Mouse (Mus musculus) midbrain, embryonic 10.5 days (tissue): Measurements from ENCODE around the gene Gm14406. TPM values are rescaled to one million over a fixed set of nuclear protein-coding genes. Genes with fewer than 3 reads are reported as not detected.
"Not testable (repeated sequence)": the region's sequence is repeated elsewhere in the genome, so short reads cannot be mapped to it uniquely, and the experiment has no call there.

Experiments used
- DNase-seq: peaks from one replicate; pipeline ENCODE4 v3.0.0-alpha.2; 2017; ENCODE audit warnings: low spot score
- H3K27ac ChIP-seq: fragments of 300-500 bp; sonication (generic); replicated peaks from 2 replicates; pipeline ENCODE4 v1.5.1; 2016; ENCODE audit warnings: mild to moderate bottlenecking
- H3K27me3 ChIP-seq: fragments of 300-500 bp; sonication (generic); 2 replicates; pipeline ENCODE4 v1.6.1; 2016; ENCODE audit warnings: low read depth, mild to moderate bottlenecking; ENCODE audit not compliant: poor library complexity, severe bottlenecking
- H3K36me3 ChIP-seq: fragments of 300-500 bp; sonication (generic); 2 replicates; pipeline ENCODE4 v1.6.1; 2016; ENCODE audit warnings: mild to moderate bottlenecking, moderate library complexity
- H3K4me1 ChIP-seq: fragments of 300-500 bp; sonication (generic); 2 replicates; pipeline ENCODE4 v1.6.1; 2016
- H3K4me3 ChIP-seq: fragments of 300-500 bp; sonication (generic); 2 replicates; pipeline ENCODE4 v1.5.1; 2016; ENCODE audit warnings: mild to moderate bottlenecking, moderate library complexity
- H3K9me3 ChIP-seq: fragments of 300-500 bp; sonication (generic); replicated peaks from 2 replicates; pipeline ENCODE4 v1.6.1; 2016; ENCODE audit warnings: mild to moderate bottlenecking
- WGBS: fragments of 180-500 bp; shearing (Covaris S2); methylation state at CpG from one replicate; pipeline ENCODE4 v1.1.7; 2016; 5-methylcytosine and 5-hydroxymethylcytosine counted together
- polyA plus RNA-seq: library from polyadenylated mRNA; unstranded; fragments of >200 nt; fragmentation: Nextera tagmentation; extraction: Ambion mirVana; gene quantifications from 2 replicates; pipeline ENCODE4 v1.2.1, GENCODE M21; 2016

The Gm14406 gene
- polyA plus RNA-seq = not detected in 2 replicates

GRCm38 (mm10) chr2:177577998-177578397, at the start of gene Gm14406:
Gene Gm14406, minus strand, starts transcription at chr2:177578210.
- not testable (repeated sequence) for DNase-seq, H3K4me3 ChIP-seq, H3K9me3 ChIP-seq, H3K27me3 ChIP-seq, H3K27ac ChIP-seq, H3K36me3 ChIP-seq, H3K4me1 ChIP-seq
- 91% methylated on average over 2 of the region's 2 CpGs for WGBS

GRCm38 (mm10) chr2:177575141-177575540, 2.9 kb downstream of the Gm14406 start:
- not testable (repeated sequence) for H3K9me3 ChIP-seq, H3K36me3 ChIP-seq, H3K4me1 ChIP-seq, H3K27me3 ChIP-seq, DNase-seq, H3K27ac ChIP-seq, H3K4me3 ChIP-seq
- WGBS = 61% methylated on average over 1 of the region's 2 CpGs

- not testable (repeated sequence) for DNase-seq, H3K9me3 ChIP-seq, H3K4me1 ChIP-seq, H3K36me3 ChIP-seq, H3K4me3 ChIP-seq, H3K27ac ChIP-seq, H3K27me3 ChIP-seq
- 76% methylated on average over 4 of the region's 4 CpGs for WGBS
Measured at GRCm38 (mm10) chr2:177559365-177559764, 18.6 kb downstream of the Gm14406 start.

GRCm38 (mm10) chr2:177555261-177555660, 22.7 kb downstream of the Gm14406 start:
- H3K4me3 ChIP-seq, H3K36me3 ChIP-seq, DNase-seq, H3K4me1 ChIP-seq, H3K9me3 ChIP-seq, H3K27ac ChIP-seq, H3K27me3 ChIP-seq: not testable (repeated sequence)
- no CpG with 5 or more reads among the region's 1 CpGs for WGBS

GRCm38 (mm10) chr2:177537717-177538116, 40.3 kb downstream of the Gm14406 start:
- peaks cover 13% of the 10 kb centered on the region for H3K9me3 ChIP-seq
- not testable (repeated sequence) for H3K27me3 ChIP-seq, H3K4me3 ChIP-seq, DNase-seq, H3K27ac ChIP-seq, H3K36me3 ChIP-seq, H3K4me1 ChIP-seq
- WGBS = 86% methylated on average over 5 of the region's 5 CpGs

- not testable (repeated sequence) for H3K27ac ChIP-seq, H3K27me3 ChIP-seq, H3K4me1 ChIP-seq, H3K4me3 ChIP-seq, DNase-seq, H3K36me3 ChIP-seq
- peaks cover 13% of the 10 kb centered on the region for H3K9me3 ChIP-seq
- WGBS = 81% methylated on average over 2 of the region's 2 CpGs
Measured at GRCm38 (mm10) chr2:177537141-177537540, 40.9 kb downstream of the Gm14406 start.

- H3K36me3 ChIP-seq = no peaks in the 10 kb centered on the region
- DNase-seq = no peak
- H3K4me3 ChIP-seq = no peak overlapping the region
- no peaks in the 10 kb centered on the region for H3K4me1 ChIP-seq
- H3K27ac ChIP-seq = no peak overlapping the region
- H3K9me3 ChIP-seq = peaks cover 13% of the 10 kb centered on the region
- WGBS = 85% methylated on average over 9 of the region's 9 CpGs
- H3K27me3 ChIP-seq = no peaks in the 10 kb centered on the region
Measured at GRCm38 (mm10) chr2:177535876-177536275, 42.1 kb downstream of the Gm14406 start.

GRCm38 (mm10) chr2:177524171-177524570, 53.8 kb downstream of the Gm14406 start:
- peaks cover 24% of the 10 kb centered on the region for H3K9me3 ChIP-seq
- not testable (repeated sequence) for H3K4me3 ChIP-seq, H3K27me3 ChIP-seq, DNase-seq, H3K27ac ChIP-seq, H3K36me3 ChIP-seq, H3K4me1 ChIP-seq
- 92% methylated on average over 16 of the region's 16 CpGs for WGBS

GRCm38 (mm10) chr2:177523674-177524073, 54.3 kb downstream of the Gm14406 start:
- peaks cover 24% of the 10 kb centered on the region for H3K9me3 ChIP-seq
- not testable (repeated sequence) for H3K27ac ChIP-seq, H3K36me3 ChIP-seq, H3K27me3 ChIP-seq, H3K4me1 ChIP-seq, DNase-seq, H3K4me3 ChIP-seq
- WGBS = 90% methylated on average over 6 of the region's 6 CpGs

- H3K9me3 ChIP-seq = peaks cover 29% of the 10 kb centered on the region
- no peak overlapping the region for H3K27ac ChIP-seq
- H3K27me3 ChIP-seq = no peaks in the 10 kb centered on the region
- DNase-seq = no peak
- WGBS = 92% methylated on average over 20 of the region's 20 CpGs
- H3K4me1 ChIP-seq = no peaks in the 10 kb centered on the region
- H3K4me3 ChIP-seq = no peak overlapping the region
- no peaks in the 10 kb centered on the region for H3K36me3 ChIP-seq
Measured at GRCm38 (mm10) chr2:177523061-177523460, 54.9 kb downstream of the Gm14406 start.

- 87% methylated on average over 8 of the region's 8 CpGs for WGBS
- no peaks in the 10 kb centered on the region for H3K27me3 ChIP-seq
- peaks cover 35% of the 10 kb centered on the region for H3K9me3 ChIP-seq
- no peak overlapping the region for H3K4me3 ChIP-seq
- H3K4me1 ChIP-seq = no peaks in the 10 kb centered on the region
- no peak overlapping the region for H3K27ac ChIP-seq
- DNase-seq = no peak
- no peaks in the 10 kb centered on the region for H3K36me3 ChIP-seq
Measured at GRCm38 (mm10) chr2:177520035-177520434, 58.0 kb downstream of the Gm14406 start.

Other genes starting within 250 kb of the Gm14406 start
- 7.2 and 8.4 TPM in 2 replicates for gene Gm14418, start 179.9 kb downstream of the Gm14406 start, polyA plus RNA-seq
- gene Zfp970, start 113.5 kb downstream of the Gm14406 start, polyA plus RNA-seq = 10.1 and 10.8 TPM in 2 replicates
- gene Gm14403, start 80.0 kb downstream of the Gm14406 start, polyA plus RNA-seq = 5.1 and 5.4 TPM in 2 replicates
- gene Gm14322, start 181.1 kb upstream of the Gm14406 start, polyA plus RNA-seq = 6.4 and 8.9 TPM in 2 replicates